Mouse (Mus musculus): ENCODE results near the gene Dmrtc2. TPM values are rescaled to one million over a fixed set of nuclear protein-coding genes. Genes with fewer than 3 reads are reported as not detected.
"Not testable (repeated sequence)": the region's sequence is repeated elsewhere in the genome, so short reads cannot be mapped to it uniquely, and the experiment has no call there.

Dmrtc2 gene
- not detected in 2 replicates for polyA plus RNA-seq (2012; rRNA removed)

GRCm38 (mm10) chr7:24869532-24870165 lies at the start of gene Dmrtc2, which contains the start of gene Lypd4:
Gene Dmrtc2 (plus strand): TSS chr7:24870057.
Gene Lypd4 (minus strand): TSS chr7:24869941.
- 62% methylated on average over 41 of the region's 41 CpGs for WGBS
- no peak for DNase-seq (ENCODE audit: low read depth, low spot score)

GRCm38 (mm10) chr7:24824452-24824851 lies 45.4 kb upstream of the Dmrtc2 start:
- DNase-seq (ENCODE audit: low read depth, low spot score) = no peak
- 45% methylated on average over 7 of the region's 7 CpGs for WGBS

- 87% methylated on average over 4 of the region's 4 CpGs for WGBS
Measured at GRCm38 (mm10) chr7:24827181-24827580, 42.7 kb upstream of the Dmrtc2 start.

GRCm38 (mm10) chr7:24838732-24839409 lies 31.0 kb upstream of the Dmrtc2 start:
- WGBS = 50% methylated on average over 12 of the region's 13 CpGs

More at GRCm38 (mm10) chr7:24827181-24827580, 42.7 kb upstream of the Dmrtc2 start:
- DNase-seq (ENCODE audit: low read depth, low spot score) = no peak

GRCm38 (mm10) chr7:24839410-24839808 lies 30.4 kb upstream of the Dmrtc2 start:
- 67% methylated on average over 8 of the region's 8 CpGs for WGBS
- DNase-seq (ENCODE audit: low read depth, low spot score) = no peak

More at GRCm38 (mm10) chr7:24838732-24839409, 31.0 kb upstream of the Dmrtc2 start:
- DNase-seq (ENCODE audit: low read depth, low spot score) = not testable (repeated sequence)

GRCm38 (mm10) chr7:24840331-24840730 lies 29.5 kb upstream of the Dmrtc2 start:
- WGBS = 70% methylated on average over 3 of the region's 3 CpGs
- DNase-seq (ENCODE audit: low read depth, low spot score) = no peak

- DNase-seq (ENCODE audit: low read depth, low spot score) = no peak
- WGBS = 26% methylated on average over 4 of the region's 4 CpGs
Measured at GRCm38 (mm10) chr7:24841009-24841408, 28.8 kb upstream of the Dmrtc2 start.

GRCm38 (mm10) chr7:24844144-24844543 lies 25.7 kb upstream of the Dmrtc2 start:
- WGBS = 46% methylated on average over 5 of the region's 5 CpGs
- no peak for DNase-seq (ENCODE audit: low read depth, low spot score)

GRCm38 (mm10) chr7:24845181-24845580 lies 24.7 kb upstream of the Dmrtc2 start:
- no peak for DNase-seq (ENCODE audit: low read depth, low spot score)
- 85% methylated on average over 9 of the region's 9 CpGs for WGBS

- 9% methylated on average over 6 of the region's 6 CpGs for whole genome bisulfite sequencing
- DNase-seq (ENCODE audit: low read depth, low spot score) = no peak
Measured at GRCm38 (mm10) chr7:24845713-24846112, 24.1 kb upstream of the Dmrtc2 start.

- 17% methylated on average over 2 of the region's 2 CpGs for WGBS
- DNase-seq (ENCODE audit: low read depth, low spot score) = not testable (repeated sequence)
Measured at GRCm38 (mm10) chr7:24846576-24846975, 23.3 kb upstream of the Dmrtc2 start.

- 18% methylated on average over 5 of the region's 5 CpGs for WGBS
- DNase-seq (ENCODE audit: low read depth, low spot score) = no peak
Measured at GRCm38 (mm10) chr7:24850162-24850561, 19.7 kb upstream of the Dmrtc2 start.

GRCm38 (mm10) chr7:24850899-24851303 lies 19.0 kb upstream of the Dmrtc2 start:
- WGBS = 14% methylated on average over 6 of the region's 6 CpGs
- no peak for DNase-seq (ENCODE audit: low read depth, low spot score)

- WGBS = 81% methylated on average over 5 of the region's 5 CpGs
- no peak for DNase-seq (ENCODE audit: low read depth, low spot score)
Measured at GRCm38 (mm10) chr7:24851596-24852325, 18.1 kb upstream of the Dmrtc2 start.

- DNase-seq (ENCODE audit: low read depth, low spot score) = no peak
- 76% methylated on average over 8 of the region's 8 CpGs for WGBS
Measured at GRCm38 (mm10) chr7:24852557-24853232, 17.2 kb upstream of the Dmrtc2 start.

- DNase-seq (ENCODE audit: low read depth, low spot score) = no peak
Measured at GRCm38 (mm10) chr7:24853233-24853563, 16.7 kb upstream of the Dmrtc2 start.

- 61% methylated on average over 7 of the region's 7 CpGs for WGBS
- no peak for DNase-seq (ENCODE audit: low read depth, low spot score)
Measured at GRCm38 (mm10) chr7:24853695-24854094, 16.2 kb upstream of the Dmrtc2 start.

- WGBS = 62% methylated on average over 6 of the region's 6 CpGs
- no peak for DNase-seq (ENCODE audit: low read depth, low spot score)
Measured at GRCm38 (mm10) chr7:24856460-24857120, 13.3 kb upstream of the Dmrtc2 start.

- 67% methylated on average over 5 of the region's 5 CpGs for WGBS
- DNase-seq (ENCODE audit: low read depth, low spot score) = no peak
Measured at GRCm38 (mm10) chr7:24859234-24859633, 10.6 kb upstream of the Dmrtc2 start.

- no peak for DNase-seq (ENCODE audit: low read depth, low spot score)
- WGBS = 78% methylated on average over 7 of the region's 7 CpGs
Measured at GRCm38 (mm10) chr7:24861913-24862312, 7.9 kb upstream of the Dmrtc2 start, which contains the start of gene Gm9844. Gene Gm9844 (plus strand): TSS chr7:24862213.
